Mouse (Mus musculus) small intestine, adult 2 months (tissue): Measurements from ENCODE around the gene Trim33.

Experiments used
- CTCF ChIP-seq: fragments of 200-500 bp; IDR thresholded peaks from 2 replicates; pipeline ENCODE4 v1.5.1; 2012; ENCODE audit warnings: low read depth, mild to moderate bottlenecking, control low read depth, inconsistent platforms, low read length, moderate library complexity, mixed read lengths; ENCODE audit not compliant: insufficient replicate concordance, insufficient read length; ENCODE audit errors: extremely low read depth
- POLR2A ChIP-seq: fragments of 200-500 bp; IDR thresholded peaks from 2 replicates; pipeline ENCODE4 v1.6.1; 2012; ENCODE audit warnings: low read depth, mild to moderate bottlenecking, control low read depth, inconsistent platforms, low read length, moderate library complexity

- TF ChIP-seq CTCF: no peak
- no peak for TF ChIP-seq POLR2A
Measured at GRCm38 (mm10) chr3:103386292-103387031, 107.4 kb downstream of the Trim33 start.
